Mouse (Mus musculus): ENCODE measurements around the gene Lalba.

DNA sequence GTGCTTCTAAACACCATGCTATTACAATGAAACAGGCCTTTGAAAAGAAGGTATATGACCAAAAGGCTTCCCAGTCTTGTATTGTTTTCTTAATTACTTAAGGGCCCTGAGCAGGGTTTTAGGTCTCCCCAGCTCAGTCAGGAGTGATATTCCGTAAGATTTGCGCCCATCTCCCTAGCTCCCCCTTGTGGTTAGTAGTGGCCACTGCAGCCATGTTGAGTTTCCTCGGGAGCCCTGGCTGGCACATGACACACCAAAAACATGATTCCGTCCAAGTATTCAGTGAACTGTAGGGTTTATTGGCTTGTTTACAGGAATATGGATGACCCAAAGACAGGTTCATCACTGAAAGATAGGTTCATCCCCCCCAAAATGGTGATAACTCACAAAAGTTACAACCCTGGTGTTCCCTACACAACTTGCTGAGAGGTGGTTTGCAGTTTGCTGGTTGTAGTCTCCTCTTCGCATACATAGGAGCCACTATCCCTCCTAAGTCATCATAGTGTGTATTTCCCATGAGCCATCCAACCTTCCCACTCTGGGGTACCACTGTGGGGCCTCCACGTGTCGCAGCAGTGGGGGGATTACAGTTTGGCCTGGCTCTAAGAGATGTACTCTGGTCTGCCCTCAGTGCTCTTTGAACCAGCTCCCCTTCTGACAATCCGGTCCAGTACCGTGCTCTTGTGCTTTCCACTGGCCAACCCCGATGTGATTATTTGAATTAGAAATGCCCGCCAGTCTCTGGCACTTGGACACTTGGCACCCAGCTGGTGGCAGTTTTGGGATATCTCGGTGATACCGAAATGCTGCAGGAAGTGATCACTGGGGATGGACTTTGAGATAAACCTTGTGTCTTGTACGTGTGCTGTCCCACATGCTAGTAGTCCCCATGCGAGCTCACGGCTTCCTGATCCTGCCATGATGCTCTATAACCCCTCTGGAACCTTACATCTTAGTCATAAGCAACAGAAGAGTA is 35.1 kb upstream of the Lalba start:
- no peak for TF ChIP-seq GATA1 (IDR thresholded peaks at IDR 0.05; ENCODE audit: borderline replicate concordance, low read length)
- TF ChIP-seq FLI1 (IDR thresholded peaks at IDR 0.05; ENCODE audit: low read length): no peak

Data from megakaryocyte, embryonic 14.5 days (primary cell).